Mouse (Mus musculus) adrenal gland, adult 18-20 months (tissue): ENCODE measurements at regions not wholly inside any gene's neighbourhood (a gene's known extent, or its start where the extent isn't known, plus 50 kb on each side); places are given as distances from the start of the nearest gene placed in this dataset.
A peak's percentile ranks its signal among the peaks of the same experiment; 100 is the strongest.

Experiments
- DNase-seq, 2 experiments: peaks; one replicate each; pipeline ENCODE4 v3.0.0; 2021 to 2022; ENCODE audit warnings: low spot score in 2 of 2

DNA sequence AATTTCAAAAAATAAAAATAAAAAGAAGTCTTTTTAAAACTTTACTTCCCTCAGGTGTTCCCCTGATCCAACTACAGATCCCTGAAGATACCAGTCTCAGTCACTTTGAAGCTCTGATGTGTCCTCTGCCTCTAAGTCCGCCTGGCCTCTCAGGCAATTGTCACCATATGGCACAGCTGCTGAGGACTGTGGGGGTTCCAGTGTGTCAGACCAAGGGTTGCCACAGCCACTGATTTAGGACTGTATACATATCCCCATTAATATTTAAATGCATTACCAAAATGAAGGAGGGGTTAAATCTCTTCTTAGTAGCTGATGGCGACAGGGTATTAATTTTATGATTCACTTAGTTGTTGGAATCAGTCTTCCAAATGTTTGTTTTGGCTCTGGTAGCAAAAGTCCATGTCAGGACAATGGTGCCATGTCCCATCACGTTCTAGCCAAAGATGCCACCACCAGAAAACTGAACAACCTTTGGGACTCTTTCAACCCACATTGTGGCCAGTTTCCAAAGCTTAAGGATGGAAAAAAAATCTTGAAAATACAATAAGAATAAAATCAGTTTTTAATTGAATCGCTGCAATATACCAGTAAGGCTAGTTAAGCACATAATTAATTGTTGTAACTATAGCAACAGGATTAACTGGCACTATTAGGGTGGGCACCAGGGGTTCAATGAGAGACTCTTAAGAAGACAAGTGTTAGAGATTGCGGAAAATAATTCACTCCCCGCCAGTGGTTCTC is 62.5 kb downstream of the Arrdc4 start:
- no peak for DNase-seq

- DNase-seq: no peak
These were observed 66.0 kb downstream of the Arrdc4 start for GRCm38 (mm10) chr7:68682929-68683643.

DNA sequence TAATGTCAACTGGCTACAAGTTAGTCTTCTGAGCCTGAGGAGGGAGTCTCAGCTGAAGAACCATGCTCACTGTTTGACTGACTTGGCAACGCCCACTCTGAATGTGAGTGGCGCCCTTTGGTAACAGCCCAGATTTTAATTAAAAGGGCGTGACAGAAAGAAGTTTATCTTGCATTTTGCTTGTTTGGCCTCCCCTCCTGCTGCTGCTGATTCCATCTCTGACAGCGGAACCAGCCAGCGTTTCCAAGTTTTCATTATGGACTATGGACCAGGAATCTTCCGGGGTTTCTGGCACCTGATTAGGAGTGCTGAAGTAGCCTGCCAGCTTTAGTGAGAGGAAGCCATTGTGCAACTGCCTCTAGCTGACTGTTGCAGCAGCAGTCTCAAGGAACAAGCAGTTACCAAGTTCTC is 66.7 kb downstream of the Arrdc4 start:
- no peak for DNase-seq

DNA sequence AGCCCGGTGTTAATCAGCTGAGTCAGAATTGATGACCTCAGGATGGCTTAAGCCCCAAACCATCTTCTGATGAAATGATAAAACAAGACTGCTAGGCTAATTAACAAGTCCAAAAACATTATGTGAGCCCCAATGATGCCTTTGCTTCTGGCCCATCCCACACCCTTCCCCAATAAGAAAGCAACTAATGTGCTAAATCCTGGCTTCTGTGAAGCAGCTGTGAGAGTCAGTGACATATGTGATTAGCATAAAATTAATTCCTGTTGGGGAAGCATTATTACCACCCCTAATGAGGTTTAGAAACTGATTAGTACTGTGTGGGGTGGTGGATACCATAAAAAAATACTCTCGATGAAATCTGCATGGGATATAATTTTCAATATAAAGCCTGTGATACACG is 69.3 kb downstream of the Arrdc4 start:
- DNase-seq: no peak

- DNase-seq: no peak
These were observed 81.0 kb downstream of the Arrdc4 start for GRCm38 (mm10) chr7:68667790-68668732.

GRCm38 (mm10) chr7:68667215-68667614 is 81.8 kb downstream of the Arrdc4 start:
- DNase-seq: no peak

DNA sequence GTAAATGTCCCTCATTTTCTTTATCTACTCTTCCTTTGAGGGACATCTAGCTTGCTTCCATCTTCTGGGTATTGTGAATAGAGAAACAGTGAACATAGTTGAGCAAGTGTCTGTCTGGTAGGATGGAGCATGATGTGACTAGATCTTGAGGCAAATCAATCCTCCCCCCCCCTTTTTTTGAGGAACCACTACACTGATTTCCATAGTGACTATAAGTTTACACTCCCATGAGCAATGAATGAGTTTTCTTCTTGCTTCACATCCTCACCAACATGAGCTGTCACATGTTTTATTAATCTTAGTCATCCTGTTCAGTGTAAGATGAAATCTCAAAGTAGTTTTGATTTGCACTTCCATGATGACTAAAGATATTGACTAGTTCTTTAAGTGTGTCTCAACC is 92.7 kb downstream of the Arrdc4 start:
- DNase-seq: no peak

DNA sequence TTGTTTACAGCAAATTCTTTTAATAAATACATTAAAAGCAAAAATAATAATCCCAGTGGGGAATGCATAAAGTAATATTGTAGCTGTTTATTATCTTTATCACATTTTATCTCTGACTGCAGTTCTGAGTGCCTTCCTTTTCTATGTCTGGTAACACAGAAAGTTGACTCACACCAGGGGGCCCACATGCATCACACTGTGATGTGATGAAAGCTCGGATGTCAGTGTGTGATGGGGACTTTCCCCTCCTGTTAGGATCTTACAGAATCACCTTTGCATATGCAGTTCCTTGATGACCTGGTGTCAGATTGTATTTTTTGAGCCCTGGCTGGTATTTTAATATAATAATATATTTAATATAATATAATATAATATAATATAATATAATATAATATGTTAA is 95.5 kb downstream of the Arrdc4 start:
- no peak for DNase-seq

DNA sequence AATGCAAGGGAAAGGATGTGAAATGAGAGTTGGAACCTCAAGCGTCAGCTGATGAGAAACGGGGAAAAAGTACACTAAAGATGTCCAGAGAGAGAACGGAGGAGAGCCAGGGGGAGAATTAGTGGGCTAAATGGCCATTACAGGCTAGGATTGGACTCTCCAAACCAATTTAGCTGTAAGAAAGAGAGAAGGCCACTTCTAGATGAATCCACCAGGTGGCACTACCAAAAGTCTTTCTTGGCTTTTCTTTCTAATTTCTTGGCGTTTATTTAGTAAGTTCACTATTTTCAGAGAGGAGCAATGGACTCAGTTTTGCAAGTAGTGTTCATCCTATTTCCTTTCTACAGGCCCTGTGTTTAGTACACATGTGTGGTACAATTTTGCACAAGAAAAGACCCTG is 97.6 kb downstream of the Arrdc4 start:
- DNase-seq: no peak

DNA sequence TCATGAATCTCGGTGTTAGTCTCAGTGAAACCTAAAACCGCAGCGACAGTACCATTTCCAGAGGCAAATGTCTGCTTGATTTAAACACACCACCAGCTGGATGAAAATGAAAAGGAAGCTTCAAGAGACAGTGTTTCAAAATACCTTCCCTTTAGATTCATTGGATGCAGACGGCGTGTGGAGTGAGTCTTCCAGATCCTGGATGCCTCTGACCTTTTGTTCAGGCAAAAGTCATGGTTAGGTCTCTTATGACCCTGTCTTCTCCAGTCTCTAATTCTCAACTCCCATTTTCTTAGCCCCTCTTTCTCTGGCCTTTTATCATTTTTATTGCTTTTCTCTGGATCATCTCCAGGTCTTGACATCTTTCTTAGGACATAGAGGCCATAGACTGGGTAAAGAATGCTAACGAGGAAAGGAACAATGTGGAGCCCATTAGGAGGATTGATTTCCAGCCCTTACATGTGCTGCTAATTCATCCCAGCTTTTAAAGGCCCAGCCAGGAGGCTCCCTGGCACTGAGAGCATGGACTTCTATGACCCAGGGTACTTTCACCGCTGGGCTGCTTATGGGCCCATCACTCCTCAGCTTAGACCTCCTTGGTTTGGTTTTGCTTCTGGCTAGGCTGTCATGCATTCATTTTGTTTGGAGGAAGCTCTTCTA is 111.4 kb downstream of the Arrdc4 start:
- no peak for DNase-seq

- no peak for DNase-seq
These were observed 128.0 kb downstream of the Arrdc4 start for GRCm38 (mm10) chr7:68621080-68621479.

- DNase-seq: no peak
These were observed 138.5 kb downstream of the Arrdc4 start for GRCm38 (mm10) chr7:68610499-68610898.

- DNase-seq: no peak
These were observed 141.9 kb downstream of the Arrdc4 start for GRCm38 (mm10) chr7:68607170-68607569.

DNA sequence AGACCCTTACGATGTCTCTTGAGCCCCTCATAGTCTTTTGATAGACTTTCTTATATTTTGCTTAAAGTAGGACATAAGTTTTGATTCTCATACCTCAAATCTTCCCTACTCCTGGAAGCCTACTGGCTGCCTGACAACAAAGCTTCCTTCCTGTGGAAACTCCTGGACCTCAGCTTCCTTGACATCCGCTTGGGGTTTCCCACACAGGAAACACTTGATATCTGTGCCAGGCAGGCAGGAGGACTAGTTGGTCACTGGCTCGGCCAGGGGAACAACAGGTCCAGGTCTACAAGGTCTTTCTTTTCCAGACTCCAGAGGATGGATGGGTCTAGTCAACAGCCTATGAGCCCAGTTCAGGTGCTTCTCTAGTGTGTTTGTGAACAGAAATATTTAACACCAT is 142.8 kb downstream of the Arrdc4 start:
- DNase-seq: no peak

DNA sequence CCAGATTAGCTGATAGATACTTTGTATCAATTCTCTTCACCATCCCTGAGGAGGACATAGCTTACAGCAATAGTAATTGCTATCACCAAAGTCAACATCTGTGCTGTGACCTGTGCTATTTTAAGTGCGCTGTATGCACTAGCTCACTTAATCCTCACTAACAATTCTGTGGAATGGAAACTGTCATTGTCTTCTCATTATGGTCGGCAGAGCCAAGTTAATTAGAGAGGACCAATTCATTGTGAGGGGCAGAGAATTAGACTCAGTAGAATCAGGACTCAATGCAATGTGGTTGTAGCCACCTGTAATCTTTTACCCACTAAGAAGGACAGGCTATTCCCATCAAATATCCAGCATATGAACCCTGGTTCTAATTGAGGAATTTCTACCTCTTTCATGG is 145.3 kb downstream of the Arrdc4 start:
- DNase-seq: no peak

DNA sequence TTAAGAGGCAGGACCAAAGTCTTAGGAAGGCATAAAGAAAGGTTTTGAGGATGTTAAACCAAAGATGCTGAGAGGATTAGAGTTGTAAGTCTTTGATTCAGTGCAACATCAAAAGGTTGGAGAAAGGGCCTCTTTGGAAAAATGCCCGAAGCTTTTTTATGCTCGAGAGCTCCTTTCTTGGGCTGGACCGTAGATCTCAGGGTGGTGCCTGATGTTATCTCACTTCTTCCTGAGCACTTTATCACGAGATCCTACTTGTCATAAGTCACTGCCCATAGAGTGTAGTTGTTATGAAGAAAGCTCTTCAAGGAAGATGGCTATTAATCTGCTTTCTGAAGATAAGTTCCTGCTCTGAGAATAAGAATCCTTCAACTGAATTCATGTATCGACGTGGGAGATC is 147.0 kb downstream of the Arrdc4 start:
- DNase-seq: no peak

- DNase-seq: no peak
These were observed 155.0 kb downstream of the Arrdc4 start for GRCm38 (mm10) chr7:68594017-68594386.

DNA sequence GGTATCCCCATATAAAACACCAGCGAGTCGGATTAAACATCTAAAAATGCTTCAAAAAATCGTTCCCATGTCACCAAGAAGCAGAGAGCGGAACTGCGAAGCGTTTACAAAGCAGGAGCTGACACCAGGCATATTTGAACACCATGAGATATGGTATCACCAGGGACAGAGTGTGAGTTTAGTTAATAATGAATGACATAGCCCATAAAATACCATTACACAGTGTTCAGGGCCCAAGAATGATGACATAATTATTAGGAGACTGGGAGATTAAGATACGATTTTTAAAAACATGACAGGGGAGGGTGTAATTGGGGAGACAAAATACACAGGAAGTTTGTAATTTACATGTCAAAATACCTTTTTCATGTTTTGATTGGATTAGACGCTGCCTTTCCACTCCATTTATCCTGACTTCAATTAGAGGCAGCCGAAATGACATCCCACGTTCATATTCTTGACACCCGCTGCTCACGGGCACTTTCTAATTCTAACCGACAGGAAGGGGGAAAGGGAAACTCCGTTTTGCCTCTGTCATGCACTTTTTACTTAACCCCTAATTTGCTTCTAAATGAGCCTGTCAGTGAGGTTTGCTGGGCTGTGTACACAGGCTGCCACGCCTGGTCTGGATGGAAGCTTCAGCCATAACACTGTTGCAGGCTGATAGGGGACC is 155.6 kb downstream of the Arrdc4 start:
- DNase-seq: no peak

DNA sequence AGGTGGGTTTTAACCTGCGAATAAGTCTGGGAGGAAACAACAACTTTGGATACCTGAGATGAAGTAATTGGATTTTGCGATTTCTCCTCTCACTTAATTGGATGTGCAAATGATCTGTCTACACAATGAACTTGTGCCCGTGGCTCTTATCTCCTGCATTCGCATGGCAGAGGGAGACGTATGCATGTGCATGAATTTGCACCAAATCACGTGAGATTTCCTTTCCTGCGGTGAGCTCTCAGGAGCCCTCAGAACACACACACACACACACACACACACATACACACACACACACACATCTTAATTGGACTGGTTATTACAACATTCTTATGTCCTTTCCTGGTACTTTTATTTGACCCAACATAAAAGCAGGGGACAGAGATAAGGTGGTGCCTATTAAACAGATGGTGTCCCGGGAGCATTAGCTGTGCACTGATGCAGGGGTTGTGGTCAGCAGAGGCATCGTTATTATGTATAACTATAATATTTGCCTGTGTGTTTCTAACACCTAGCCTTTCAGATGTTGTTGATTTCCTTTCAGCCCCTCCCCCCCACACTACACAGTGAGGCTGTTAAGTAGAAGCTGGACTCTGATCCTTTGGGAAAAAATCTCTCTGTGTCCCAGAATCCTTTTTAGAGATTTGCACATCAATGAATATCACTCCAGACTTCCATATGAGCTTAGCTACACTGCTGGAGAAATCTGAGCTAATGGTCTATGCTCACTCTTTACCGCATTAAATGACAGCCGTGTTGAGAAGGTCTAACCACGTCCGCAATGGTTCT is 166.3 kb downstream of the Arrdc4 start:
- DNase-seq: no peak

- DNase-seq: peak; percentile 51 to 58
These were observed 168.4 kb downstream of the Arrdc4 start for GRCm38 (mm10) chr7:68580650-68581049.
